Mouse (Mus musculus) left cerebral cortex, postnatal 36 days (tissue): Measurements from ENCODE around the gene Micall2. TPM values are rescaled to one million over a fixed set of nuclear protein-coding genes. Genes with fewer than 3 reads are reported as not detected.
"Not testable (repeated sequence)": the region's sequence is repeated elsewhere in the genome, so short reads cannot be mapped to it uniquely, and the experiment has no call there.

Source experiments
- DNase-seq, 2 experiments: peaks; one replicate each; pipeline ENCODE4 v3.0.0; 2021 to 2022; ENCODE audit warnings: low spot score in 2 of 2, mixed read lengths in 1 of 2
- intact Hi-C: fragments of 180-260 bp; cut with DNase I; formaldehyde crosslinking; loops from one replicate; pipeline ENCODE4 v1.15.1; 2025
- total RNA-seq, 2 experiments: library from RNA; stranded (reverse); gene quantifications; 2 replicates each; pipeline ENCODE4 v1.2.3; 2021

Micall2 gene
- 1 to 10 TPM; 1.7 to 3.4 TPM for total RNA-seq

DNA sequence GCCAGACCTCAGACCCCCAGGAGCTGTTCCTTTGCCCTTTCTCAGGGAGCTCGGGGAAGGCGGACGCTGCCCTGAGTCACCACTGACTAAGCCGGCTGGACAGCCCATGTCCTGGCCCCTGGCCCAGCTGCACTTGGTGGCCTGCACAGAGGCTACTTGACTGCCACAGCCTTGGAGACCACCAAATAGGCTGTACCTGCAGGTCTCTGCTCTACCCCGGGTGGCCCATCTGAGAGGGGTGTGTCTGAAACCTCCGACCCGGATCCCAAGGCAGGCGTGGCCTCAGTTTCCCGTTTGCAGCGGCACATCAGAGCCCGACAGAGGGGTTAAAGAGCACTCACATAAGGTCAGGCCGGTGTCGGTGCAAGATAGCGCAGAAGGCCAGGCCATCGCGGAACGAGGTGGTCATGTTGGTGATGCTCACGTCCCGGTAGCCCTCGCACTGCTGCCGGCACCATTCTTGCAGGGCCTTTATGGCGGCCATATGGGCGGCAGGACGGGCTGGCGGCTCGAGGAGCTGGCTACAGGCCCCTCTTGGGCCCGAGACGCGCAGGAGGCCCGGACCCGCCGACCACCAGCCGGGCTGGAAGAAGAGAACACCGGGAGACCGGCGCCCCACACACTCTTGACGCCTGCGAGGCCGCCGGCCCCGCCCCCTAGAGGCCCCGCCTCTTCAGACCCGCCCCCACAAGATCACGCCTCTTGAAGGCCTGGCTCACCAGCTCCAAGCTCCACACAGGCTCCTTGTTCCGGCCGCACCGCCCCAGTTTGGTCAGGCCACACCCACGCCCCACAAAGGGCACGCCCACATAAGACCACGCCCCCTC is at the start of gene Micall2:
Gene Micall2 (minus strand): TSS at position 660 of the 827 bp plus-strand sequence.
- intact Hi-C loops, result no loop called here

DNA sequence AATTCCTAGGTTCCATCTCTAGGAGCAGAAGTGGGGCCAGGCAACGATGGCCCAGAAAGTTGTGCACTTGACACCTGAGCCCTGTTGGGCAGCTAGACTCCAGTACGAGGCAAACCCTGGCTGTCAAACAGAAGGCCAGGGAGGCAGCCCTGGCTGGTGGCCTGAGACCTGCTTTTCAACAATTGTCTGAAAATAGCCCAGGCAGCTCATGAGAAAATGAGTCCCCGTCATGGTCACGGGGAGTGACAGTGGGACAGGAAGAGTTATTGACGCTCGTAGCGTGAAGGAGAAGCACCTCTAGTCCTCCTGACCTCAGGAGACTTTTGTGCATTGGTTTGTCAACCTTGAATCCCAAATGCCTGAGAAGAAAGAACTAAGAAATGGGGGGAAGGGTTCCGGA is 45.3 kb upstream of the Micall2 start:
- intact Hi-C loops, result no loop called here
- no peak for DNase-seq

More for the DNA sequence above, at the start of gene Micall2:
- peak; percentile 68 to 75 for DNase-seq

DNA sequence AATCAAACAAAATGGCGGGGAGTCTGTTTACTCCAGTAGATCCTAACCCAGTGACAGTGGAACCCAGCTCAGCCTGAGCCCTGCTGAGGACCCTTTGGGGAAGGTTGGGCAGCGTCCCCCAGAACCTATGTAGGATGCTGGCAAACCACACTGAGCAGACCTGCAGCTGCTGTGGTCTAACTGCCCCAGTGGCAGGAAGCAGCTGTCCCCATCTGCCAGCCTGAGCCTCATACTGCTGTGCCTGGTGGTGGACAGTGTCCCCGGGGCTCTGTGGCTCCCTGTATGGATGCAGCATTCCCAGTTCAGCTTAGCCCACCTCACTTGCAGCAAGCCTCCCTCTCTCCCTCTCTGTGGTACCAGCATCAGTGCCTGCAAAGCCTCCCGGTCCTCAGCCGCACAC is 40.8 kb upstream of the Micall2 start:
- intact Hi-C loops, result loop anchor here (5.0 kb wide), 1 partner anchor 50 kb away; the partner anchor contains the start of genes Gm26938 and Psmg3
- DNase-seq, result no peak

DNA sequence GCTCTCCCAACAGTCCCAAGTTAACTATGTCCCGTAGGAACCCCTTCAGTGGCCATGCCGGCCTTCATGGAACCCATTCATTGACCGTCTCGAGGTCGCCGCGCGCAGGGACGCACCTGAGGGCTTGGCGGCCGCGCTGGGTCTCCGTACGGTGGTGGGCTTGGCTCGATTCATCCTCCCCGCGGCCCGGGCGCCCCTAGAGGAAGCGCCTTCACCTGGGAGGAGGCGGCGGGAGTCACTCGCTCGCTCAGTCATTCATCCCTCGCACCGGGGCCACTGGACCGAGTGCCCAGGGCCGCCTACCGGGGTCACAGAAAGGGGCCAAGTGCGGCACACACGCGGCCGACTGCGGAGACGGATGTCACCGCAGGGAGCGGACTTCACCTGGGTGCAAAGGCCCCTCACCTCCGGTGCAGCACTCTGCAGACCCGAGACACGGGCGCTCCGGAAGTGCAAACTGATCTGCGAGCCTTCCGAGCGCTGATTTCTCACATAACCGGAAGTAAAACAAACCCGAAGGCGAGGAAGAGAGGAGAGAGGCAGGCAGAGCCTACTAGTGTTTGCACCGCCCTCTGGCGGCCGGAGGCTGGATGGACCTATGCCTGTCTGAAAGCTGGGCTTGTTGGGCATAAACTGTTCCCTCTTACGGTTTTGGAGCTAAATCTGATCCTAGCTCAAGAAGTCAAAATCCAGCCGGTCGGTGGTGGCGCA is 39.2 kb upstream of the Micall2 start, which contains the start of gene Ints1:
Gene Ints1 (minus strand): TSS at position 459 of the 711 bp plus-strand sequence.
- peak; percentile 92 to 94 for DNase-seq
- intact Hi-C loops, result loop anchor here (5.0 kb wide), 1 partner anchor 52 kb away; the partner anchor contains the start of genes Gm26938 and Psmg3

DNA sequence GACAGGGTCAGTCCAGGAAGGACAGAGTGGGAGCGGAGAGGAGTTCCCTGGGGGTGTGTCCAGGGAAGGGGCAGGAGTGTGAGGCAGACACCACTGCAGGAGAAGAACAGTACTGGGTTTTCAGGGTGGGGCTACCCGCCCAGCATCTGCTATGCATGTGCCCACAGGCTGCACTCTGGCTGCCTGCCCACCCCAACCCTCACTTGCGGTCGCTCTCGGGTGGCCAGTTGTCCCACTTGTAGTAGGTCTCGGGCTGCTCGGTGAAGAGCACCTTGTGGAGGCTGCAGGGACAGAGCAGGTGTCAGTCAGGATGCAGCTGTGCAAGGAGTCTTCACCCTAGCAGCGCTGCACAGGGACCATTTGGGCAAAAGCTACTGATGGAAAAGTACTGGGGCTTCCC is 32.1 kb upstream of the Micall2 start:
- no peak for DNase-seq
- intact Hi-C loops, result no loop called here

DNA sequence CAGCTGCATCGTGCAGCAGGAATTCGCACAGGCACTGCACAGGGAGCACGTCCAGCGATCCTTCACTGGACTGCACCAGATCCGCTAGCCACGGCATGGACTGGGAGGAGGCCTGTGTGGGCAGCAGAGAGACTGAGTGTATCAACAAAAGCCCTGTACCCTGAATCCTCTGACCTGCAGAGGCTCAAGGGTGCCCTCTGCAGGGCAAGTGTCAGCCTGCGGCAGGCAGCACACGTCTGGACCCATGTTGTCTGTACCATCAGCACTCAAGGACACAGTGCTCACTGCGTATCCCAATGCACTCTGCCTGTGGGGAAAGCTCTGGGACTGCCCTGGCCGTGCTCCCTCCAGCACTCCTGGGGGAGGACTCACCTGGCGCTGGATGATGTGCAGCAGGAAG is 28.2 kb upstream of the Micall2 start:
- intact Hi-C loops, result no loop called here
- DNase-seq, result no peak

DNA sequence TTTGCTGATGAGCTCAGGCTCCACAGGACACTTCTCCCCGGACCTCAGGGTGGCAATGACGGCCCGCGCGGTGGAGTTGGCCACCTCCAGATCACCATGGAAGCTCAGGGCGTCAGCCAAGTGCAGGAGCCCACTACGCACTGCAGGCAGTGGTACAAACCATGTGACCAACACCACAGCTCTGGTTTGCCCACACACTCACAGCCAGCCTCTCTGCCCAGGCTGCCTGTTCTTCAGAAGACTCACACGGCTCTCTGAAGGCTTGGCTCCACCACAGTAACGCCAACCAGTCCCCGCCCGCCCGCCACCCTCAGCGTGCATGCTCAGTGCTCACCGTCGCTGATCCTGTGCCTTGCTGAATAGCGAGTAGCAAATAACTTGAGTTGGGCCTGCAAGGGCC is 22.0 kb upstream of the Micall2 start:
- intact Hi-C loops, result no loop called here
- DNase-seq, result peak; percentile 68 to 83

DNA sequence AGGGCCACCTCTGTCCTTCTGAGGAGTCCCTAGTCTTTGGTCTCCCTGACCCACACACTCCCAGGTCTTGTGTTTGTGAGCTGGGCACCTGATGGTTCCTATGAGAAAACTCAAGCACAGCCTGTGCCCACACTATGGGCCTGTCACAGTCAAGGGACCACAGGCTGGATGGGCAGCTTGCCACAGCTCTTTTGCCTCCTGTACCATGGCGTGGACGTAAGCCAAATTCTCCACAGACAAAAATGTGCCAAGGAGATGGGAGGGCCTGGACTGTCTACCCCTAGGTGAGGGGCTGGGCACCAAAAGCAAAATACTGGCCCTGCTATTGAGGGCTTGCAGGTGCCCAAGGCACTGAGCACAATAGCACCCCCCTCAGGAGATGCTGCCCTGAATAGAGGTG is 20.4 kb upstream of the Micall2 start:
- no peak for DNase-seq
- intact Hi-C loops, result no loop called here

DNA sequence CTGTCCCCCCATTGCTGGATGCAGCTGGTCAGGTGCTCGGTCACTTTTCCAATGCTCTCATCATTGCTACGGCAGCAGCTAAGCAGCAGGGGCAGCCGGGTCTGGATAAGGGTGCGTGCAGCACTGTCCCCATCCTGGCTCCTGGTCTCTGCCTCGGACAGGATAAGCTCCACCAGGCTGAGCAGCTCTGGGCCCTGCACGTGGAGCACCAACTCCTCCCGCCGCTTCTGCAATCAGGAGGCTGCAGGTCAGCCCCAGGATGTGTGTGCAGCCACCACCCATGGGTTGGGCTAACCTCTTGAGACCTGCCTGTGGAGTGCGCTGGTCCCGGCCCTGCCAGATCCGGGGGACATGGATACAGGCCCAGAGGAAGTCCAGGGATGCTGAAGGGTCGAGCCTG is 20.0 kb upstream of the Micall2 start:
- intact Hi-C loops, result no loop called here
- DNase-seq, result no peak

DNA sequence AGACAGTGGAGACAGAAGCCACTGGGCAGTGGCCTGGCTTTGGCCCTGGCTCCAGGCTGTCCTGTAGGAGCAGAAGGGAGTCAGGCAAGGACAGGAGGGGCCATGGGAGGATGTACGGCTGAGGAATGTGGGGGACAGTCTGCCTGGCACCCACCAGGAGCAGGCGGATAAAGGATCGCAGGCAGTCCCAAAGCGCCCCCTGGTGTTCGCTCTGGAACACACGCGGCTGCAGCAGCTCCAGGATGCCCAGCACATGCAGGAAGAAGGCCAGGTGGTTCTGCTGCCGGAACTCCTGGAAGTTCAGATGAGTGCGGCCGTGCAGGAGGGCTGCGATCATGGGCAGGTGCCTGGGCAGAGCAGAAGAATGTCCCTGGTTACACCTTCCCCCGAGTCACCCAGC is 18.6 kb upstream of the Micall2 start:
- intact Hi-C loops, result no loop called here
- peak; percentile 53 to 60 for DNase-seq

DNA sequence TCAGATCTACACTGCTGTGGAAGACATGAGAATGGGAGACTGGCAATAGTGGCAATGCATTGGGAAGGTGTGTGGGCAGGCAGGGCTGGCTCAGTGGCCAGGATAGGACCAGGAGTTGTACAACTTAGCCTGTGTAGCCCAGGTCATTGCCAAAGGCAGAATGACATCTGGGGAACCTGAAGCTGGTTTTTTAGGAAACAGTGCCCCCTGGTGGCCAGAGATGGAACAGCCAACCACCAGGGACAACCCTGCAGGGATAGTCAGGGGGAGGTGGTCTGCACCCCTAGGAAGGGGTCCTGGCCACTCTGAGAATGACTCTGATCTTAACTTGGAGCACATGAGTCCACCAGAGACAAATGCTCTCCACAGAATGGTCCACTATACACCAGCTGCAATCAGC is 14.4 kb upstream of the Micall2 start:
- peak in 1 of 2 experiments; percentile 56 for DNase-seq
- intact Hi-C loops, result loop anchor here (1.0 kb wide), 1 partner anchor 33 kb away; no protein-coding TSS in a partner anchor

DNA sequence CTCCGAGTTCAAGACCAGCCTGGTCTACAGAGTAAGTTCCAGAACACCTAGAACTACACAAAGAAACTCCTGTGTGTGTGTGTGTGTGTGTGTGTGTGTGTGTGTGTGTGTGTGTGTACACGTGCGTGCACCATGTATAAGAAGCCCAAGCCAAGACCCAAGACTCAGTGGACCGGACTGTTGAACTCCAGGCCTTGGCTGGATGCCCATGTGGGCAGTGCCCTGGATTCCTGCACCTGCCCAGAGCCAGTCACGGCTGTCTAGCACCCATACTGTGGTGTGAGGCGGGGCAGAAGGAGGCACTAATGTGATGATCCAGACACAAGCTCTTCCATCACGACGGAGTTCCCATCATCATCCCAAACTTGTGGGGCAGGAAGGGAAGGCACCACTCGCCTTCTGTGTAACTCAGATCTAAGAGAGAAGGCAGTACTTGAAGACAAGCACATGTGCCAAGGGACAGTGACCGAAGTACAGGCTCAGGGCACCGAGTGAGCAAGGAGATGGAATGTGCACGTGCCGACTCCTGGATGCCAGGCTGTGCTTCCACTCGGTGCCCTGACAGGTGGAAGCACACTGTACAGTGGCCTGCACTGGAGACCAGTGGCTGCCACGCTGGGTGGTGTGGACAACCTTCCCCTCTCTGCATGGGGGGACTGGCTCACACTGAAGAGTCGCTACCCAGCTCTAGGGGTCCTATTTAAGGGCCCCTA is 13.4 kb upstream of the Micall2 start:
- no peak for DNase-seq
- intact Hi-C loops, result loop anchor here (1.0 to 10.0 kb wide), 2 partner anchors 32 to 415 kb away; no protein-coding TSS in a partner anchor

DNA sequence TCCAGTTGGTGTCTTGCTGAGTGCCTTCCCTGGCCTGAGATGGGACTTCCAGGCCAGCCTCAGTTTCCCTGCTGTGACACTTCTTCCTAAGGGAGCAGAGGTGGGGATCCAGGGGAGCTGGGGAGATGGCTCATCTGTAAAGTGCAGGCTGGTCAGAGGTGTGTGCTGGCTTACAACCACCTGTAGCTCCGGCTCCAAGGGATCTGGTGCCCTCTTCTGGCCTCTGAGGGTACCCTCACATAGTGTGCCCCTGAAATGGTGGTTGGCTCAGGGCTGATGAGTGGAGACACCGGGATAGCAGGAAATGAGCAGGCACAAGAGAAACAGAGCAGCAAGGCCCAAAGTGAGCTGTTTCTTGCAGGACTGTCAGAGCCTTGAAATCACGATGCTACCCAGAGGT is 9.6 kb upstream of the Micall2 start:
- intact Hi-C loops, result loop anchor here (10.0 kb wide), 1 partner anchor 411 kb away; no protein-coding TSS in a partner anchor
- DNase-seq, result no peak

DNA sequence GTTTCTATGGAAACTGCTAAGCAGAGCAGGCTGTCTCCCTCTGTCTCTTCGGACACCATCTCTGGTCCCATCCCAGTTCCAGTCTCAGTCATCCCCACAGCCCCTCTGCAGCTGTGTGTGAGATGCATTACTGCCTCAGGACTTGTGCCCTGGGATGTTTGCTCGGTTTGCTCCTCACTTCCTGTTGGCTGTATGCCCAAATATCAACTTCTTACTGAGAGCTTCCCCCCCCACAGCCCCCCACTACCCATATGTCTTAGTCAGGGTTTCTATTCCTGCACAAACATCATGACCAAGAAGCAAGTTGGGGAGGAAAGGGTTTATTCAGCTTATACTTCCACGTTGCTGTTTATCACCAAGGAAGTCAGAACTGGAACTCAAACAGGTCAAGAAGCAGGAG is 6.5 kb upstream of the Micall2 start:
- DNase-seq, result not testable (repeated sequence)
- intact Hi-C loops, result loop anchor here (10.0 kb wide), 1 partner anchor 408 kb away; no protein-coding TSS in a partner anchor

DNA sequence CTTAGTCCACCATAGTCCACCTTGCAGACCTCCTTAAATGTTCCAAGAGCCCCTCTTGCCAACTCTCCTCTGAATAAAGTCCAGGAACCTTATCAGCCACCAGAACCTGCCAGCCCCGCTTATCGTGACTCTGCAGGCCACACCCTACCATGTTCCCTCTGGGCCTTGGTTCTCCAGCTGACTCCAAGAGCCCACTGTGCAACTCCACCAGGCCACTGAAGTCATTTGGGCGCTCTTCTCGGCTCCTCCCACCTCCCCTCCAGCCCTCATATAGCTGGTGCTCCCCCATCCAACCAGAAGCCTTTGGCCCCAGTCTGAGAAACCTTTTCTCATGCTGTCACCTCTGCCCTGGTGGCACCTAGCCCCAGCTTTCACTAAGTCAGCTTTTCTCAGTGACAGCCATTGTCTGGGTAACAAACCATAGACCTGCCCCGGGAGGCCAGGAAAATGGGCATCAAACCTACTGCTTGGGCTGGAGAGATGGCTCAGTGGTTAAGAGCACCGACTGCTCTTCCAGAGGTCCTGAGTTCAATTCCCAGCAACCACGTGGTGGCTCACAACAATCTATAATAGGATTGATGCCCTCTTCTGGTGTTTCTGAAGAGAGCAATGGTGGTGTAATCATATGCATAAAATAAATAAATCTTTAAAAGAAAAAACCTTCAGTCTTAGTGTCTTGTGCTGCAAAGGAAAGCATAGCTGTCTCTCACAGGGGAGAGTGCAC is 2.6 kb upstream of the Micall2 start:
- intact Hi-C loops, result no loop called here
- DNase-seq, result no peak

DNA sequence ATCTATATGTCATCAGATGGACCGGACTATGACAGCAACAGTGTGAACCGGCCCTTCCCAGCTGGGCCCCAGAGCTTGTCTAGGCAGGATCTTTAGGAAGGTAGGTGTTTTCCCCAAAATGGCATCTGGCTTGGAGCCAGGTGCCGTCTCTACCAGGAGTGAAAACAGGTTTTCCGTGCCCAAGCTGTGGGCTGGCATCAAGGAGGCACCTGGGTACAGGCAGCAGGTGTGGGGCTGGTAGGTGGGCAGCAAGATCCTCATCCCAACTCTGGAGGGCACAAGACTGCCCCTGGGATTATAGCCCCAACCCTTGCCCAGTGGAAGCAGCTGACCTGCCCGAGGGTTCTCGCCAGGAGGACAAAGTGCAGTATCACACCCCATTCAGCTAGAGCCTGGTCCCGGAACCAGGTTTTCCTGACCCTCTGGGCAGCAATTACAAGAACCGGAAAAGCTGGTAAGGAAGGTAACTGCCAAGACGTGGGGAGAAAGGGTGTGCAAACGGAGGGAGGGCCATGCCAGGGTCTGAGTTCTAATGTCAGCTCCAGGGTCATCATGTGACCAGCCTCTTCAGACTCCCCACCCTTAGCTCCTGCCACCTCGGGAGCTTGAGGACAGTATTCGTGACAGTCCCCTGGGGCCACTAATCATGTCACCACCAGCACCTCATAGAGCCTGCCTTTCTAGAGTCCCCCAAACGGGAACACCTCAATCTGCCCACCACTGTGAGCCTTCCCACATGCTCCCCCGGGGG is 1.9 kb upstream of the Micall2 start:
- intact Hi-C loops, result no loop called here
- no peak for DNase-seq

DNA sequence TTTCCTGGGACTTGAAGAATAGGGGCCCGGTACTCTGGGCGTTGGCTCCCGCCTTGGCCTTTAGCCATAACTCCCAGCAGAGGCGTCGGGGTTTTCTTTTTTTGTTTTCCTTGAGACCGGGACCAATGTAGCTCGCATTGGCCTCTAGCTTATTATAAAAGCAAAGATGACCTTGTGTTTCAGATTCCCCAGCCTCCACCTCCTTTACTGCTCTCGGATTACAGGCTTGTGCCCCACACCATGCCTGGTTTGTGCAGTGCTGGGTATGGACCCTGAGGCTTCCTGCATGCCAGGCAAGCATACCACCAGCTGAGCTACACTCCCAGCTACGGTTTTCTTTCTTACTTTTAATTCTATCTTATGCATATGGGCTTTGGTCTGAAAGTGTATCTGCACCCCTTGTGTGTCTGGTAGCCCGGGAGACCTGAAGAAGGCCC is 386 bp upstream of the Micall2 start:
- DNase-seq, result no peak
- intact Hi-C loops, result no loop called here

DNA sequence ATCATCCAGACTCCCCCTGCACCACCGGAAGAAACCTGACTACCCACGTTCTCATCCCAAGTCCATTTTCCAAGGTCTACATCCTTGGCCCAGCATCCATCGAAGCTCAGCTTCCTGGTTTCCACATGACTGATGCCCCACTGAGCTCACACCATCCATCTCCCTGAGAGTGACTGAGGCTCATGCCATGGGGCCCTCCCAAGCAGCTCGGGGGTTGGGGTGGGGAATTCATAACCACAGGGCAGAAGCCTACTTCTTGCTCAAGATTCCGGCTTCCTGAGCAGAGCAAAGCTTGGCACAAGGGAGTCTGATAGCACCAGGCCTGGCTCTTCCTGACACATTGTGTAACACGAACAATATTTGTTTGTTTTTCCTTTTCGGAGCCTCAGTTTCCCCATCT is 1.4 kb downstream of the Micall2 start:
- intact Hi-C loops, result no loop called here

DNA sequence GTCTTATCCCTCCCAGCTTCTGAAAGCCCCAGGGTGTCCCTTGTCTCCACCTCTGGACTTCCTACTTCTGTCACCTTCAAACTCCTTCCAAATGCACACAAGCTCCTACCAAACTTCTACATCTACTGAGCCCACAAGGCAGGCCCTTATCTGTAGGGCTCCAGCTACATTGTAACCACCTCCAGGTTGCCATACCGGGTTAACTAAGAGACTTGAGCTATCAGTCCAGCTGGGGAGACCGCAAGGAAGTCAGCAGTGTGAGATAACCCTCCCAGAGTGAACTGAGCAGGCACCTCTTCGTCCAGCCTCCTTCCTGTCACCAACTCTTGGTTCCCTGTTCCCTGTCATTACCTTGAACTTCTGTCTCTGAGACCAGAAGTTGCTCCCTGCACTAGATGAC is 2.1 kb downstream of the Micall2 start:
- intact Hi-C loops, result no loop called here
- no peak for DNase-seq

More for the DNA sequence above, 1.4 kb downstream of the Micall2 start:
- DNase-seq, result no peak
